Mouse (Mus musculus) C2C12 (cell line): ENCODE results near the gene Trappc12.

ENCODE experiments used
- CTCF ChIP-seq: IDR thresholded peaks from one replicate; pipeline ENCODE4 v1.5.1; 2011; ENCODE audit not compliant: control insufficient read depth, insufficient read depth, insufficient read length
- MAX ChIP-seq: IDR thresholded peaks from one replicate; pipeline ENCODE4 v1.6.1; 2011; ENCODE audit warnings: mild to moderate bottlenecking, control low read depth
- MYOD1 ChIP-seq: IDR thresholded peaks from one replicate; pipeline ENCODE4 v1.6.1; 2011; ENCODE audit warnings: low read depth; ENCODE audit not compliant: control insufficient read depth, insufficient read length
- MYOG ChIP-seq: IDR thresholded peaks from one replicate; pipeline ENCODE4 v1.6.1; 2011; ENCODE audit not compliant: control insufficient read depth, insufficient read length; ENCODE audit errors: extremely low read depth
- USF1 ChIP-seq: IDR thresholded peaks from one replicate; pipeline ENCODE4 v1.6.1; 2011; ENCODE audit warnings: low read depth, mild to moderate bottlenecking, control low read depth, moderate library complexity

DNA sequence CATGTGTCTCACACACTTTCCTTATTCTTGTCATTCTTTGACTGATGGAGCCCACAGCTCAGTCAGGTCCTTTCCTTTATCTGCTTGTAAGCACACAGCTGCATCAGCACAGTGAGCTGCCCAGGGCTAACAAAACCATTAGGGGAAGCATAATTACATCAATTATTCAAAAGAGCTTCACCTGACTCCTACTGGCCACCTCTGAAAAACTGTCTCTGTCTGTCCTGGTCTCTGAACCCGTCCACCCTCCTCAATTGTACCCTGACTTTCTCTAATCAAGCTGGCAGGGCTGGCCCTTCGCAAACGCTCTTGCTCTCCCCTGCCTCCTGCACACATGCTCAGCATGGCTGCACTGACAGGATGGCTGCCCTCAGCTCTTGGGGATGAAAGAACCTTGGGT, 25.9 kb downstream of the Trappc12 start:
- TF ChIP-seq CTCF (no peak), MAX (no peak), MYOG (no peak), MYOD1 (no peak), USF1 (no peak)
